In genomic region chr9:107500708-107501286, GRCm38 (mm10) we compare ENCODE assay signal across 33 mouse cellular contexts. TPM values are rescaled to one million over a fixed set of nuclear protein-coding genes. Genes with fewer than 3 reads are reported as not detected.
DNase-seq lines count a peak whose midpoint lies in the region; ATAC-seq lines count a peak whose summit lies in the region.
"Had no signal": no experiment of that assay in that cellular context is flagged by ENCODE, and none has a peak within 500 bp of the region (broad histone marks: within the 10 kb centered on the region; RNA-seq: fewer than 3 reads in every experiment).

No protein-coding gene starts in this region.

- H3K9me3 ChIP-seq in heart, embryonic 10.5 days = no peaks in the 10 kb centered on the region
- no peaks in the 10 kb centered on the region for H3K9me3 ChIP-seq in midbrain, embryonic 12.5 days
- H3K9me3 ChIP-seq in midbrain, embryonic 14.5 days (ENCODE audit: control insufficient read depth, low read length) = no peaks in the 10 kb centered on the region
- no peaks in the 10 kb centered on the region for H3K9me3 ChIP-seq in hindbrain, embryonic 14.5 days (ENCODE audit: control insufficient read depth, low read length)
- H3K9me3 ChIP-seq: heart, embryonic 15.5 days; limb, embryonic 10.5 days; limb, embryonic 15.5 days; liver, embryonic 13.5 days; neural tube, embryonic 12.5 days had no signal

- 59% methylated on average over 3 of the region's 3 CpGs for WGBS in heart, embryonic 10.5 days
- 83% methylated on average over 3 of the region's 3 CpGs for WGBS in midbrain, embryonic 12.5 days
- 95% methylated on average over 3 of the region's 3 CpGs for WGBS in midbrain, embryonic 14.5 days
- WGBS in hindbrain, embryonic 14.5 days = 88% methylated on average over 3 of the region's 3 CpGs

- H3K27ac ChIP-seq in heart, embryonic 10.5 days = peak overlapping the region; percentile 19; the same call in 1 of the 2 replicates
- H3K27ac ChIP-seq in midbrain, embryonic 12.5 days (replicated peaks) = no peak overlapping the region
- no peak overlapping the region; the same call in 1 of the 2 replicates for H3K27ac ChIP-seq in midbrain, embryonic 14.5 days (replicated peaks; ENCODE audit: low read depth, low read length)
- H3K27ac ChIP-seq in hindbrain, embryonic 14.5 days = 0 out of 2 replicates have a peak overlapping the region, but pooled peaks have one; percentile 14
- H3K27ac ChIP-seq: heart, embryonic 15.5 days; limb, embryonic 10.5 days; limb, embryonic 15.5 days; liver, embryonic 13.5 days; macrophage; neural tube, embryonic 12.5 days; stomach, postnatal 0 days had no signal

- DNase-seq in gastrocnemius, adult 18-20 months (ENCODE audit: low spot score) = peak; percentile 25
- no peak for DNase-seq in gastrocnemius, postnatal 10 days
- DNase-seq in heart, embryonic 10.5 days (ENCODE audit: low spot score) = no peak
- DNase-seq in heart, postnatal 25 days (ENCODE audit: low spot score) = no peak
- DNase-seq in midbrain, embryonic 14.5 days = no peak
- DNase-seq in hindbrain, embryonic 14.5 days (ENCODE audit: low spot score) = no peak
- no peak for DNase-seq in spleen, postnatal 14 days (ENCODE audit: low spot score in 2 of 2)
- DNase-seq: adrenal gland, postnatal 14 days; cerebellum, adult 11 months; cerebellum, adult 9-10 months; cerebellum, postnatal 36 days; kidney, adult 9 months; kidney, postnatal 10 days; layer of hippocampus, adult 9-11 months; liver, embryonic 13.5 days; lung, adult 18-20 months; lung, postnatal 10 days; right cerebral cortex, postnatal 25 days; spleen, adult 18-20 months; thymus, adult 2 months; thymus, postnatal 36 days had no signal

- H3K9ac ChIP-seq in midbrain, embryonic 12.5 days (replicated peaks) = 0 out of 2 replicates have a peak overlapping the region, but pooled peaks have one; percentile 17
- H3K9ac ChIP-seq in midbrain, embryonic 14.5 days (replicated peaks; ENCODE audit: low read length) = no peak overlapping the region
- H3K9ac ChIP-seq in hindbrain, embryonic 14.5 days = no peak overlapping the region
- H3K9ac ChIP-seq: heart, embryonic 15.5 days; limb, embryonic 15.5 days; liver, embryonic 13.5 days; neural tube, embryonic 12.5 days had no signal

- peaks cover 14% of the 10 kb centered on the region for H3K36me3 ChIP-seq in heart, embryonic 10.5 days
- no peaks in the 10 kb centered on the region for H3K36me3 ChIP-seq in midbrain, embryonic 12.5 days
- 0 out of 2 replicates have a peak, but pooled peaks cover 7% of the 10 kb centered on the region for H3K36me3 ChIP-seq in midbrain, embryonic 14.5 days (ENCODE audit: control insufficient read depth, insufficient read depth, low read length)
- peaks cover 12% of the 10 kb centered on the region; the same call in 1 of the 2 replicates for H3K36me3 ChIP-seq in hindbrain, embryonic 14.5 days (replicated peaks; ENCODE audit: control insufficient read depth, insufficient read depth)
- H3K36me3 ChIP-seq: heart, embryonic 15.5 days; limb, embryonic 10.5 days; limb, embryonic 15.5 days; liver, embryonic 13.5 days; neural tube, embryonic 12.5 days had no signal

- H3K27me3 ChIP-seq in heart, embryonic 10.5 days (ENCODE audit: insufficient read depth, poor library complexity, severe bottlenecking) = no peaks in the 10 kb centered on the region
- H3K27me3 ChIP-seq in midbrain, embryonic 12.5 days = no peaks in the 10 kb centered on the region; the same call in 1 of the 2 replicates
- no peaks in the 10 kb centered on the region for H3K27me3 ChIP-seq in midbrain, embryonic 14.5 days (ENCODE audit: control insufficient read depth, insufficient read depth, low read length)
- no peaks in the 10 kb centered on the region for H3K27me3 ChIP-seq in hindbrain, embryonic 14.5 days (ENCODE audit: control insufficient read depth, insufficient read depth, low read length)
- H3K27me3 ChIP-seq: heart, embryonic 15.5 days; neural tube, embryonic 12.5 days had no signal

- H3K4me2 ChIP-seq in midbrain, embryonic 12.5 days (replicated peaks) = no peak overlapping the region
- no peak overlapping the region for H3K4me2 ChIP-seq in midbrain, embryonic 14.5 days (ENCODE audit: low read length)
- H3K4me2 ChIP-seq in hindbrain, embryonic 14.5 days (replicated peaks) = no peak overlapping the region
- H3K4me2 ChIP-seq: heart, embryonic 15.5 days; limb, embryonic 15.5 days; liver, embryonic 13.5 days; neural tube, embryonic 12.5 days had no signal

- no peak overlapping the region for H3K4me3 ChIP-seq in heart, embryonic 10.5 days
- no peak overlapping the region for H3K4me3 ChIP-seq in midbrain, embryonic 12.5 days
- H3K4me3 ChIP-seq in midbrain, embryonic 14.5 days (replicated peaks; ENCODE audit: low read depth, low read length) = no peak overlapping the region
- no peak overlapping the region for H3K4me3 ChIP-seq in hindbrain, embryonic 14.5 days (replicated peaks; ENCODE audit: low read length)
- H3K4me3 ChIP-seq: heart, embryonic 15.5 days; limb, embryonic 10.5 days; limb, embryonic 15.5 days; liver, embryonic 13.5 days; myocyte; neural tube, embryonic 12.5 days had no signal

- intact Hi-C loops in heart, postnatal 25 days (cut with DNase I) = no loop called here

- ATAC-seq in midbrain, embryonic 12.5 days (ENCODE audit: low FRiP score, low read depth) = no peak
- ATAC-seq in midbrain, embryonic 14.5 days (ENCODE audit: low FRiP score, low TSS enrichment) = no peak
- no peak for ATAC-seq in hindbrain, embryonic 14.5 days (ENCODE audit: low FRiP score)
- ATAC-seq: forebrain, embryonic 14.5 days; intestine, postnatal 0 days had no signal

- peaks cover 43% of the 10 kb centered on the region for H3K4me1 ChIP-seq in heart, embryonic 10.5 days
- H3K4me1 ChIP-seq in midbrain, embryonic 12.5 days = peaks cover 11% of the 10 kb centered on the region
- peaks cover 24% of the 10 kb centered on the region for H3K4me1 ChIP-seq in midbrain, embryonic 14.5 days (ENCODE audit: control insufficient read depth, insufficient read depth, low read length)
- H3K4me1 ChIP-seq in hindbrain, embryonic 14.5 days (replicated peaks; ENCODE audit: control insufficient read depth, insufficient read depth, low read length) = peaks cover 16% of the 10 kb centered on the region

RNA-seq across cellular contexts. Expression of gene Tmem115, which starts 32.9 kb away (rescaled TPM):
- 10 to 100 TPM; 16.3 to 17.1 TPM for total RNA-seq in gastrocnemius, adult 18-20 months (2021)
- total RNA-seq in gastrocnemius, postnatal 10 days (2021) = 10 to 100 TPM; 20.2 to 22.7 TPM
- 42.7 and 46.8 TPM in 2 replicates for polyA plus RNA-seq in heart, embryonic 10.5 days (2016; fragmentation: Nextera tagmentation; extraction: Ambion mirVana)
- 10 to 100 TPM; 20.6 to 21.4 TPM for total RNA-seq in heart, postnatal 25 days (2021)
- 43.6 TPM in 2 replicates for polyA plus RNA-seq in midbrain, embryonic 12.5 days (2016; fragmentation: Nextera tagmentation; extraction: Ambion mirVana)
- 50.9 and 51.7 TPM in 2 replicates for polyA plus RNA-seq in midbrain, embryonic 14.5 days (2014; fragmentation: Nextera tagmentation; extraction: Ambion mirVana)
- 47.1 and 51.7 TPM in 2 replicates for polyA plus RNA-seq in hindbrain, embryonic 14.5 days (2014; fragmentation: Nextera tagmentation; extraction: Ambion mirVana)

RNA-seq across cellular contexts. Expression of gene Cyb561d2, which starts 41.2 kb away (rescaled TPM):
- total RNA-seq in gastrocnemius, adult 18-20 months (2021) = 1 to 10 TPM; 3.0 to 4.1 TPM
- 1 to 10 TPM; 3.5 to 4.0 TPM for total RNA-seq in gastrocnemius, postnatal 10 days (2021)
- polyA plus RNA-seq in heart, embryonic 10.5 days (2016; fragmentation: Nextera tagmentation; extraction: Ambion mirVana) = 24.1 and 24.5 TPM in 2 replicates
- total RNA-seq in heart, postnatal 25 days (2021) = 1 to 10 TPM; 3.1 to 3.5 TPM
- polyA plus RNA-seq in midbrain, embryonic 12.5 days (2016; fragmentation: Nextera tagmentation; extraction: Ambion mirVana) = 19.3 and 19.4 TPM in 2 replicates
- 35.1 and 49.6 TPM in 2 replicates for polyA plus RNA-seq in midbrain, embryonic 14.5 days (2014; fragmentation: Nextera tagmentation; extraction: Ambion mirVana)
- 44.9 and 49.3 TPM in 2 replicates for polyA plus RNA-seq in hindbrain, embryonic 14.5 days (2014; fragmentation: Nextera tagmentation; extraction: Ambion mirVana)

RNA-seq across cellular contexts. Expression of gene Nprl2, which starts 41.2 kb away (rescaled TPM):
- 10 to 100 TPM; 10.7 to 13.7 TPM for total RNA-seq in gastrocnemius, adult 18-20 months (2021)
- total RNA-seq in gastrocnemius, postnatal 10 days (2021) = 1 to 10 TPM; 7.3 to 8.0 TPM
- 28.3 and 33.1 TPM in 2 replicates for polyA plus RNA-seq in heart, embryonic 10.5 days (2016; fragmentation: Nextera tagmentation; extraction: Ambion mirVana)
- 10 to 100 TPM; 17.3 to 18.9 TPM for total RNA-seq in heart, postnatal 25 days (2021)
- polyA plus RNA-seq in midbrain, embryonic 12.5 days (2016; fragmentation: Nextera tagmentation; extraction: Ambion mirVana) = 48.1 and 48.4 TPM in 2 replicates
- polyA plus RNA-seq in midbrain, embryonic 14.5 days (2014; fragmentation: Nextera tagmentation; extraction: Ambion mirVana) = 69.4 and 75.7 TPM in 2 replicates
- 65.8 and 71.4 TPM in 2 replicates for polyA plus RNA-seq in hindbrain, embryonic 14.5 days (2014; fragmentation: Nextera tagmentation; extraction: Ambion mirVana)

RNA-seq across cellular contexts. Expression of gene Zmynd10, which starts 46.3 kb away (rescaled TPM):
- under 1 TPM; 0.40 to 0.68 TPM for total RNA-seq in gastrocnemius, adult 18-20 months (2021)
- under 1 TPM in 1 of 2 experiments, not detected in 1; 0.18 TPM for total RNA-seq in gastrocnemius, postnatal 10 days (2021)
- polyA plus RNA-seq in heart, embryonic 10.5 days (2016; fragmentation: Nextera tagmentation; extraction: Ambion mirVana) = 0.17 TPM in 1 of 2 replicates, not detected in the other
- total RNA-seq in heart, postnatal 25 days (2021) = not detected
- 1.1 and 2.6 TPM in 2 replicates for polyA plus RNA-seq in midbrain, embryonic 12.5 days (2016; fragmentation: Nextera tagmentation; extraction: Ambion mirVana)
- polyA plus RNA-seq in midbrain, embryonic 14.5 days (2014; fragmentation: Nextera tagmentation; extraction: Ambion mirVana) = 2.2 and 2.5 TPM in 2 replicates
- polyA plus RNA-seq in hindbrain, embryonic 14.5 days (2014; fragmentation: Nextera tagmentation; extraction: Ambion mirVana) = 3.3 TPM in 2 replicates
- total RNA-seq: granulocyte monocyte progenitor cell, adult 5-6 weeks; megakaryocyte-erythroid progenitor cell, adult 5-6 weeks had no signal
- polyA plus RNA-seq: liver, embryonic 13.5 days; macrophage had no signal

RNA-seq across cellular contexts. Expression of gene Rassf1, which starts 50.6 kb away (rescaled TPM):
- 10 to 100 TPM; 11.9 to 13.6 TPM for total RNA-seq in gastrocnemius, adult 18-20 months (2021)
- total RNA-seq in gastrocnemius, postnatal 10 days (2021) = 10 to 100 TPM; 15.1 to 23.4 TPM
- 50.5 and 51.7 TPM in 2 replicates for polyA plus RNA-seq in heart, embryonic 10.5 days (2016; fragmentation: Nextera tagmentation; extraction: Ambion mirVana)
- total RNA-seq in heart, postnatal 25 days (2021) = 10 to 100 TPM; 12.1 to 16.7 TPM
- polyA plus RNA-seq in midbrain, embryonic 12.5 days (2016; fragmentation: Nextera tagmentation; extraction: Ambion mirVana) = 43.6 and 48.9 TPM in 2 replicates
- polyA plus RNA-seq in midbrain, embryonic 14.5 days (2014; fragmentation: Nextera tagmentation; extraction: Ambion mirVana) = 35.5 and 40.4 TPM in 2 replicates
- polyA plus RNA-seq in hindbrain, embryonic 14.5 days (2014; fragmentation: Nextera tagmentation; extraction: Ambion mirVana) = 32.6 and 33.5 TPM in 2 replicates

Comparison
In these comparisons a context has a peak if more than half of its experiments do, and no peak if none do; other contexts are left out.
1. H3K27ac ChIP-seq: peak in heart, embryonic 10.5 days (single experiment) and hindbrain, embryonic 14.5 days (single experiment); none in midbrain, embryonic 12.5 days (single experiment) and midbrain, embryonic 14.5 days (single experiment).